Mouse (Mus musculus): ENCODE results near the gene Agpat3. TPM values are rescaled to one million over a fixed set of nuclear protein-coding genes. Genes with fewer than 3 reads are reported as not detected.

Agpat3 gene
- 100 to 1,000 TPM; 290 to 296 TPM for total RNA-seq (2021)
- long read RNA-seq, experiment 1, full-length matches to known transcripts, result 80 of 335 reads
- long read RNA-seq, experiment 1, partial matches to known transcripts, result 2 of 335 reads
- long read RNA-seq, experiment 1, other reads (novel, unspliced or antisense), result 253 of 335 reads
- long read RNA-seq, experiment 2, full-length matches to known transcripts, result 64 of 272 reads
- long read RNA-seq, experiment 2, partial matches to known transcripts, result 4 of 272 reads
- long read RNA-seq, experiment 2, other reads (novel, unspliced or antisense), result 204 of 272 reads

DNA sequence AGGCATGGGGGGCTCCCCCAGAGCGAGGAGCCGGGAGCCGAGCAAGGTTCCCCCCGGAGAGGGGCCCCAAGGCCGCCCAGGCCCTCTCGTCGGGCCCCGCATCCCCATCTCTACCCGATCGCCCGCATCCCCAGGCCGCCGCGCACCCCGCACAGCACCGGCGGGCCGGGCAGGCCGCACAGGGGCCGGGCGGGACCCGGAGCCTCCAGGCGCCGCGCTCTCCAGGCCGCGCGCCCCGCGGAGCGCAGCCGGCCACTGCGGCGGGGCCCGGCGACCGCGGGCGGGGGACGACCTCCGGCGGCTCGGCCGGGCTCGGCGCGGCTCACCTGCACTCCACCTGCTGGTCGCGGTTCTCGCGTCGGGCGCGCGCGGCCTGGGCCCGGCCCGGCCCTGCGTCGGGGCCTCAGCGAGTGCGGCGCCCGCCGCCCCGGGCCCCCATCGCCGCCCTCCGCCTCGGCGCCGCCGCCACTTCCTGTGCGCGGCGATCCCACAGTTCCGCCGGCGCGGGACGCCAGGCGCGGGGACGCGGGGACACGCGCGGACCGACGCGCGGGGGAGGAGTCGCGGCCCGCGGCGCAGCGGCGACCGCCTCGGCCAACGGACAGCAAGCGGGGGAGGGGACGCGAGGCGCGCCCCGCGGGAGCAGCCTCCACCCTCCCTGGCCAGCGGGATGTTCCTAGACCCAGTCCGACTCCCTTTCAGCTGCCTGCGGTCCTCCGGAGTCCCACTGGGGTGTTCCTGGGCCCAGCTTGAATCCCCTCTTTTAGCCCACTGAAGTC is at the start of gene Agpat3:
Gene Agpat3 (minus strand): TSS at position 603 of the 779 bp plus-strand sequence.
- intact Hi-C loops (cut with DNase I), result loop anchor here (5.0 kb wide), 1 partner anchor 35 kb away; no protein-coding TSS in a partner anchor

DNA sequence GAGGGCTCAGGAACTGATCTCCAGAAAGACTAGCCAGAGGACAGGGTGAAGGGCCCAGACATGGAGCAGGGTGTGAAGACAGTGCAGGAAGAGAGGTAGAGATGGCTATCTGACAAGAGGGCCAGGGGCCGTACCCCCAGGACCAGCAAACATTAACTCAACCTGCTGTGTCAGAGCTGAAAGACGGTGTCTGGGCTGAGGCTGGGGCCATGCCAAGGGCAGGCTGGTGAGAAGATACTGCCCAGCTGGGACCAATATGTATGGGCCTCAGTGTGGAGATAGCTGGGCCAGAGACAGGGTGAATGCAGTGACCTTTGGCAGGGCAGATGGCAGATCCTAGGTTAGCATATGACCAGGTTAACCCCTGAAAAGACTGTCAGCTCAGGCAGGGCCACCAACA is 48.8 kb upstream of the Agpat3 start:
- intact Hi-C loops (cut with DNase I), result no loop called here
- no peak for DNase-seq (ENCODE audit: low spot score in 2 of 2)

More for the DNA sequence above, at the start of gene Agpat3:
- peak; percentile 48 to 65 for DNase-seq (ENCODE audit: low spot score in 2 of 2)

DNA sequence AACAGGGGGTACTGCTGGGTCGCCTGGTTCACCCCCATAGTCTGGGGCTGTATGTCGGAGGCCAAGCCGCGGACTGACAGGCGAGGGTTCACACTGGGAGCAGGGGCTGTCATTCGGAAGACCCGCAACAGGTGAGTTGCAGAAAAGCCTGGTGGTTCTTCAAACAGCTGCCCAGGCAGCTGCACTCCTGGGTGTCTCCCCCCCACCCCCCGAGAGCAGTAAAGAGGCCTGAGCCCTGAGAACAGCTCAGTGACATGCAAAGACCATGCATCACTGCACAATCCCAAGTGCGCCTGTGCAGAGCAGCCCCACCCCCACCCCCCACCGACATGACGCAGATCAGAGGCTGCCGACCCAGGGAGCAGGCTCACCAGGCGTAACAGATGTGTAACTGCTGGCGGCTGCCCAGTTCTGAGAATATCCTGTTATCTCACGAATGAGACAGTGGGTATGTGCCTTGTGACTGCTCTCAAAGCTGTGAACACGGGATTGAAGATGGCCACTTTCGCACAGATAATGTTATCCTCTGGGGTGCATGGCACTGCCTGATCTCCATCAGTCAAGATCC is 46.9 kb upstream of the Agpat3 start:
- intact Hi-C loops (cut with DNase I), result loop anchor here (5.0 kb wide), 1 partner anchor 212 kb away; the partner anchor contains the start of gene Pwp2
- DNase-seq (ENCODE audit: low spot score in 2 of 2), result peak; percentile 48 to 78

DNA sequence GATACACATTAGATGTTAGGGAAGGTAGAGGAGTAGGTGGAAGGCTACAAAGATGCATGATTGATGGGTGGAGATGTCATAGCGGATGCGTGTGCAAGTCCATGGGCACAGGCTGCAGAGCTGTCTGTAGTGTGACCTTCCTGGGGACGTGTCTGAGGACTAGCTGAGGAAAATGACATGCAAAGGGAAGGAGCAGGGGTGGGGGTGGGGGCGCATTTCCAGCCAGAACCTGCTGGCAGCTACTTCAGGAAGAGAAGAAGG is 44.3 kb upstream of the Agpat3 start:
- no peak for DNase-seq (ENCODE audit: low spot score in 2 of 2)
- intact Hi-C loops (cut with DNase I), result loop anchor here (5.0 kb wide), 1 partner anchor 209 kb away; the partner anchor contains the start of gene Pwp2

DNA sequence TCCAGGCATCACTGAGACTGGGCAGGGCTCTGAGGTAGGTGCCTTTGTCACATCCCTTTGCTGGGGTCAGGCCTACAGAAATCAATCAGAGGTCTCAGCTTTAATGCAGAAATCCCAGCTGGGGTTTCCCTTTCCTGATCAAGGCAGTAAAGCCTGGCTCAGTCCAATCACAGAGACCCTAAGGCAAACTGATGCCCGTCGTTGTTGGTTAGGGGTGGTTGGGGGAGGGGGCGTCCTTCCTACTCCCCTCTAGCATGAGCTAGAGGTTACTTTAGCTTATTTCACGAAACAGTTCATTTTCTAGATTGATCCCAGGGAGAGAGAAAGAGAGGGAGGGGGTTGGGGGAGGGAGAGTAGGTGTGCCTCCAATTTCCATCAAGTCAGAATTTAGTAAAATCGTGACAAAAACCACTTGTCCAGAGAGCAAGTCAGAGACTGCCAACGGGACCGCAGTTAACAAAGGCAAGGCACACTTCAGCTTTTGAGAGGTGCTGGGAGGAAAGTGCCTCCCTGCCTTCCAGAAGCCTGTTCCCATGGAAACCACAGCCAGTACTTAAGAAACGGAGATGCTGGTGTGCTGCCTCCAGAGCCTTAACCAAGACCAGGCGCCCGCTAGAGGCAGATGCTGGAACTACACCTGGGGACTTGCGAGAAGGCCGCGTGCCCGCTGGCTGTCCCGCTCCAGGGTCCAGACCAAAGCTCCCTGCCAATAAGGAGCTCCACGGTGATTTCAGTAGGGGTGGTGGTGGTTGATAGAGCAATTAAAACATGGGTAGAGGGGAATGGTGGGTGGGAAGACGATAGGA is 43.7 kb upstream of the Agpat3 start:
- intact Hi-C loops (cut with DNase I), result loop anchor here (5.0 kb wide), 1 partner anchor 209 kb away; the partner anchor contains the start of gene Pwp2
- DNase-seq (ENCODE audit: low spot score in 2 of 2), result peak; percentile 98 to 99

DNA sequence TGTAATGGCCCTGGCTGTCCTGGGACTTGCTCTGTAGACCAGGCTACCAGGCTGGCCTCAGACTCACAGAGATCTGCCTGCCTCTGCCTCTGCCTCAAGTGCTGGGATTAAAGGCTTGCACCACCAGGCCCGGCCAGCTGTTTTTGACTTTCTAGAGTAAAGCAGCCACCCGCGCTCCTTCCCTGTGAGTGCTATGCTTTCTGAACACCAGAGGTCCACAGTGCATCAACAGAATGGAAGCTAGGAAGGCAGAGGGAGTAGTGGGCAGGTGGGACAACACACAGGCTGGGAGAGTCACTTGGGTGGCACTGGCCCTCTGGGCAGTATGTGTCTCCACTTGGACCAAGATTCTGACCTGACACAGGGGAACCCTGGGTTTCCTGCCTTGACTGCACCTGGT is 43.1 kb upstream of the Agpat3 start:
- intact Hi-C loops (cut with DNase I), result loop anchor here (5.0 kb wide), 1 partner anchor 208 kb away; the partner anchor contains the start of gene Pwp2
- no peak for DNase-seq (ENCODE audit: low spot score in 2 of 2)

DNA sequence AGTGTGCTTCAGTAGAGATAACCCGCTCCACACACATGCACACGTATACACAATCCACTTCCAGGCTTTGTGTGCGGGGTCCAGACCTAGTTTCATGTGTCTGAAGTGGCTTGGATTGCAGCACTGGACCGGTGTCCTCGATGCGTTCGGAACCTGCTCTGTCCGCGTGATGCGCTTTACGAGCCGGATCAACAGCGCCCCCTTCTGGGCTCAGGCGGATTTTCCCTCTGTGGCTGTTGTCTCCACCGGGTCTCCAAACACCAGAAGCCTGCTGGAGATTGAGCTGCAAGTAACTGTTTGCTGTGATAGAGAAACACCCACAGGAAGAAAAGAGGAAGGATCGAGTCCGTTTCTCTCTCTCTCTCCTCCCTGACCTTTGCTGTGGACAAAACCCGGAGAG is 39.8 kb upstream of the Agpat3 start:
- DNase-seq (ENCODE audit: low spot score in 2 of 2), result peak; percentile 91
- intact Hi-C loops (cut with DNase I), result loop anchor here (1.0 kb wide), 1 partner anchor 113 kb away; no protein-coding TSS in a partner anchor

DNA sequence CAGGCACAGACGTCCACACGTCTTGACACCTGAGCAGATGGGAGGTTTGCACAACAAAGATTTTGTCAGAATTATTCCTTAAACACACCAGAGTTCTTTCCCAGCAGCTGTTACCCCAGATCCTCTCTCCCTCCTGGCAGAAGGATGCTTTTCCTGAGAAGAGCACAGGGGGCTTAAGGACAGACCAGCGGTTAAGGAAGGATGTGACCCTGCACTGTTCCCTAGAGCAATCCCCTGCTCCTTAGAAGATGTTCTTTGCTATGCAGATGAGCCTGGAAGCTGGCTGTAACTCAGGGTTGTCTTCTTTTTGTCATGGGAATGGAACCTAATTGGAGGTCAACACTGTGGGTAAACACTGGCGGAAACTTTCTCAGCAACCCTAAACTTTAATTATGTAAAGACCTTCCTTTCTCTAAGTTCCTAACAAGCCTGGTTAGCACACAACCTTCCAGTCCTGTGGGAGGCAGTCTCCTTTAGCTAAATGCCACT is 38.7 kb upstream of the Agpat3 start:
- DNase-seq (ENCODE audit: low spot score in 2 of 2), result no peak
- intact Hi-C loops (cut with DNase I), result no loop called here

DNA sequence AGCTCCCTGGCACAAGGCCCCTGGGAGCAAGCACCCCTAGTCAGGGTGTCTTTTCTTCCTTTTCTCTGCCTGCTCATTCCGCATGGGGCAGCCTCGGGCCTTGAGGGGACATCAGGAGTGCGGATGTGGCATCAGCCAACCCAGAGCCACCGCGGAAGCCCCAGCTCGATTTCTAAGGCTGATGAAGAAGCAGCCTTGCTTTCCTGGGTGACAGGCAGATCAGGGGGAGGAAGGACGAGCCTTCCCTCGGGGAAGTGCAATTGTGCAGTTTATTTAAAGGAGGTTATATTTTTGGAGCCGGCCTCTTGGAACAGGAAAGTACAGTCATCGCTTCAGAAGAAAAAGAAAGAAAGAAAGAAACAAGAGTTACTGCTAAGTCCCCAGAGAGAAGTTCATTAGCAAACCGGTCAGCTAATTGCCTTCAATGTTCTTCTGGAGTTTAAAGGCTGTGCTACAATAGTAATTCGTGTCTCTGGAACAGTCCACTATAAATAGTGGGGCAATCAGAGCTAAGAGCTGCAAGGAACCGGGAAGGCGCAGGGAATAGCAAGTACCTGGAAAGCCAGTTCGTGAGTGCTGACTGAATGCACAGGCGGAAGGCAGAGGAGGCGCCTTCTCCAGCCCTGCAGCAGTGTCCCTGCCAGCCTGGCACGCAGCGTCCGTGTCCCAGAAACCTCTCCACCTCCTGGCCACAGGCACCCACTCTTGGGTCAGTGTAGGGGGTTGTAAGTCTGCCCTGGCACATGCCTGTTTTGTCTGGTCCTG is 36.1 kb upstream of the Agpat3 start:
- intact Hi-C loops (cut with DNase I), result loop anchor here (5.0 kb wide), 1 partner anchor 36 kb away; the partner anchor contains the start of gene Agpat3

DNA sequence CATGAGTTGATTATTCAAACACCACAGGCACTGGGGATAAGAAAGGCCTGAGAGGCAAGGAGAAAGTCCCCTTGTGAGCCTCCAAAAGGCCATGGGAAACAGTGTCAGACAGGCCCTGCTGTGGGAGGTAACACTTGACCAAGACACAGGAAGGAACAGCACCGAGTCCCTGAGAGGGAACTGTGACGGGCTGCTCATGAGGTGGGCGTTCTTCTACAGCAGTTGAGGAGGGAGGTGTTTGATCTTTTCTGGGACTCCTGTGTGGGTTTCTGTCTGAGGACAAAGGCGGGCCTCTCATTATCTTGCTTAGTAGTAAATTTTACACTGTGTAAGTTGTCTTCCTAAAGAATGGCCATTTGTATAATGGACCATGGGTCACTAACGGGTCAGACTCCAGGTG is 33.2 kb upstream of the Agpat3 start:
- intact Hi-C loops (cut with DNase I), result loop anchor here (5.0 kb wide), 1 partner anchor 33 kb away; the partner anchor contains the start of gene Agpat3
- DNase-seq (ENCODE audit: low spot score in 2 of 2), result no peak

More for the DNA sequence above, 36.1 kb upstream of the Agpat3 start:
- peak; percentile 68 to 69 for DNase-seq (ENCODE audit: low spot score in 2 of 2)

DNA sequence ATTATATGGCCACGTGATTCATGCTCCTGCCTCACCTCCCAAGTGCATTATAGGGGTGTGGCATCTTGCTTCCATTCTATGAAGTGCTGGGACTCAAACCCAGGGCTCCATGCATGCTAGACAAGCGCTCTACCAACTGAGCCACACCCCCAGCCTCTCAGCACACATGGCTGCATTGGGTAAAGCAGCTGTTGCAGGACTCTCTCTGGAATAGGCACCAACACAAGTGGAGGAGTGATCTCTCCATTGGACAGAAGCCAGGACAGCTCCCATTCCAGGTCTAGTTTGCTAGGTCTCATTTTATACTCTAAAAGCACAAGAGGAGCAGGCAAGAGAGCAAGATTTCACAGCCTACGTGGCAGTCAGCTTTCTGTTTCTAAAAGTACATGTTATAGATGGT is 31.3 kb upstream of the Agpat3 start:
- DNase-seq (ENCODE audit: low spot score in 2 of 2), result no peak
- intact Hi-C loops (cut with DNase I), result no loop called here

DNA sequence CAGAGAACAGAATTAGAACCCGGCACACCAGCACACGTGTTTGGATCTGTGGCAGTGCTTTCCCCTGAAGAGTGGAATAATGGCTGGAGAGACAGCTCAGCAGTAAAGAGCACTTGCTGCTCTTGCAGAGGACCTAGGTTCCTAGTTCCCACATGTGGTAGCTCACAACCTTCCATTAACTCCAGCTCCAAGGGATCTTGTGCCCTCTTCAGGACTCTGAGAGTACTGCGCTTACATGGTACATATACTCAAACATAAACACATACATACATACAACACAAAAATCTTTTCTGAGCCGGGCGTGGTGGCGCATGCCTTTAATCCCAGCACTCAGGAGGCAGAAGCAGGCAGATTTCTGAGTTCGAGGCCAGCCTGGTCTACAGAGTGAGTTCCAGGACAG is 26.2 kb upstream of the Agpat3 start:
- intact Hi-C loops (cut with DNase I), result no loop called here
- no peak for DNase-seq (ENCODE audit: low spot score in 2 of 2)

DNA sequence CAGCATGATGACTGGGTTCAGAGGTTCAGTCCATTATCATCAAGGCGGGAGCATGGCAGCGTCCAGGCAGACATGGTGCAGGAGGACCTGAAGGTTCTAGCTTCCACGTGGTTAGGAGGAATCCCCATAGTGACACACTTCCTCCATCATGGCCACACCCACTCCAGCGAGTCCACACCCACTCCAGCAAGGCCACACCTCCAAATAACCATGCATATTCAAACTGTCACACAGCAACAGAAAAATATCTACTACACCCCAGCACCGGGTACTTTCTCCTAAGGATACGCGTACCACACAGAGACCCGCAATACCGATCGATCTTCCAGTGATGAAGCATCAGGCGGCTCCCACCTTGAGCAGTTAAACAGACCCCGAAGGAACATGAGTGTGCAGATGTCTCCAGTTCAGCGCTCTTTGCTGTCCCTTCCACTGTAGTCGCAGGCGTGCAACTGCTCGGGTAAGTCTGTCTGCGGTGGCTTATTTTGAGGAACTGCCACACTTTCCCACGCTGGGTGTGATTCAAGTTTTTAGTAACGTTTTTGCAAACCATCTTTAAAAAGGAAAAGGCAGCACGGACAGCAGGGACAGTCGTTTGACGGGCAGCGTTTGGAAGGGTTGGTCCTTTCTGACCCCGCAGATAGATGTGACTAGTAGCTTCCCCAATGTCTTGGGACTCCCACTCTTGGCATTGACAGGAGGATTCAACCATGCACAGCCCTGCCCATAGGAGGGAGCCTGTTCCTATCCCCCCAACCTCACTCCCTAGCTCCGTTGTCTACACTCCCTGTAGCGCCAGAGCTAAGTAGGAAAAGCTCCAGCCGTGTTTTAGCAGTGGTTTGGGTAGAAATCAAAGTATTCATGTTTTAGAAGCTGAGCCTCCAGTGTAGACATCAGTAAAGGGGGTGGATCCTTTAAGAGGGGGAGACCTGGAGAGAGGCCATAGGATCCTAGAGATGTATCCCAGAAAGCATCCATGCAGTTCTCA is 20.7 kb upstream of the Agpat3 start:
- intact Hi-C loops (cut with DNase I), result no loop called here
- DNase-seq (ENCODE audit: low spot score in 2 of 2), result peak in 1 of 2 experiments; percentile 49

DNA sequence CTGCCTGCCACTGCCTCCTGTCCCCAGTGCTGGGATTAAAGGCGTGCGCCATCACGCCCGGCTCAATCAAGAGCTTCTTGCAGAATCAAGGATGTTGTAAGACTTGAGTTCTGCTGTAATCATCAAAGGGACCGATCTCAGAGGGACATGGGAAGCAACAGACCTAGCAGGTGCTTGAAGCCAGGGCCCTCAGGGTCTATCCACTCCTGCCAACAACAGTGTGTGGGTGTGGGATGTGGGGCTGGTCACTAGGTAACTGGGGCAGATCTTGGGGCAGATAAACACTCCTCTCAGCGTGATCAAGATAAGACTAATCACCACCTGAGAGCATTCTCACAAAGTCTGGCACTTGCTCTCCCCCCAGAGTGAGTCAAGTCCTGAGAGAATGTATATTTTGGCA is 19.5 kb upstream of the Agpat3 start:
- intact Hi-C loops (cut with DNase I), result no loop called here
- no peak for DNase-seq (ENCODE audit: low spot score in 2 of 2)

DNA sequence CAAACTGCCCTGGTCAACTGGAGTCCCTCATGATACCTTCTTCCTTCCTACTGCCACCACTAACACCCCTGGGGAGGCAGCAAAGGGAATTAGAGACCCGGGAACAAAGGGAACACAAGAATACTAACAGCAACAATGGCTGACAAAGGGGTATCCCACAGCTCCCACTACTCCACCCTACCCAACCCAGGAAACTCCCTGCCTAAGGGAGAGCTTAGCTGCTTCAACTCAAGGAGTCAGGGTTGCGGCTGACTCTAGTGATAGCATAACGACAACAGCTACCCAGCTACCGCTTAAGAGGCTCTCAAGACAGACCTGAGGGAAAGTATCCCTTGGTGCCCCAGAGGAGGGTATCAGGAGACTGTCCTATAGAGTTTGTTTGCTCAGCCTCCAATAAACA is 15.3 kb upstream of the Agpat3 start:
- intact Hi-C loops (cut with DNase I), result no loop called here
- DNase-seq (ENCODE audit: low spot score in 2 of 2), result no peak

DNA sequence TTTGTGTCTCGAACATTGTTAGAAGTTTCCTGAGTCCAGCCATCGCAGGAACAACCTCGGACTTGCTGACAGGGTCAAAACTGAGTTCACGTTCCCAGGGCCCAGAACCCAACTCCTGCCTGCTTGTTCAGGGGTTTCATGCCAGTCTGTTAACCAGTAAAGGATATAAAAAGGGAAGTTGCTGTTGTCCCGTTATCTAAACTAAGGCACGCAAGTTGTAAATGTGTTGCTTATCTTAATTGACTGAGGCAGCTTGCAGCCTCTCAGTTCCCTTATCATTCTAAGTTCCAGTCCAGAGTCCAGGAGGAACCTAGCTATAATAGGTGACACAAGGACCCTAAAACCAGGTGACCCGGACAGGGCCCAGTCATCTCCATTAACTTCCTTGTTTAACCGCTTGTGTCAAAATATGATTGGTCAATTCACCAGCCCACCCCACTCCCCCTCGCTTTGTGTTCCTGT is 14.6 kb upstream of the Agpat3 start:
- intact Hi-C loops (cut with DNase I), result no loop called here
- DNase-seq (ENCODE audit: low spot score in 2 of 2), result no peak

DNA sequence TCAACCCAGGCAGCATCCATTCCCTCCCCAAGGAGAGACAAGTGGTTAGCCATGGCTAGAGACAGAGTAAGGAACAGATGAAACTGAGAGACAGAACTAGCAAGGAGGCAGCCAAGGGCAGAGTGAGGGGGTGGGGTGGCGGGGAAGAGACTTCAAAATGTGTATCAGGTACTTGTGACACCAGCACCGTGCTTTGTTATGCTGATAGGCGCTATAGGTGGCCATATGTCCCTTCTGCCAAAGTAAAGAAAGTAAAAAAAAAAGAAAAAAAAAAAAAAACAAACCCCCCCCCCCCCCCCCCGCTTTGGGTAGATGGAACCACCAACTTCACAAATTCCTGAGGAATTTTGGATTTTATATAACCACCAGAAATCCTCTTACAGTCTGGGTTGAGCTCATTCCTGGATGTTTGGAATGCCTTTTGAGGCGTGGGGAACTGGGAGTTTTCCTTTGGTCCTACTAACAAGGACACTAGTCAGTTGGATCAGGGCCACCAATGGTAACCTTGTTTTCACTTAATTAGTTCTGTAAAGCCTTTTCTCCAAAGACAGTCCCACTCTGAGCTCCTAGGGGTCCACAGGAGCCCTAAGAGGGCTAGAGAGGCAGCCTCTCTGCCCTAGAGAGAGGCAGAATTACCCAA is 14.0 kb upstream of the Agpat3 start:
- no peak for DNase-seq (ENCODE audit: low spot score in 2 of 2)
- intact Hi-C loops (cut with DNase I), result no loop called here
